Mouse (Mus musculus): ENCODE measurements around the gene Srp54a. TPM values are rescaled to one million over a fixed set of nuclear protein-coding genes. Genes with fewer than 3 reads are reported as not detected.
"Not testable (repeated sequence)": the region's sequence is repeated elsewhere in the genome, so short reads cannot be mapped to it uniquely, and the experiment has no call there.

Srp54a gene
- polyA plus RNA-seq, 1 experiment: 28.2 TPM

GRCm38 (mm10) chr12:55092127-55092526 lies 12.1 kb downstream of the Srp54a start:
- H3K4me2 ChIP-seq (ENCODE audit: low read depth); H3K27me3 ChIP-seq (ENCODE audit: control insufficient read depth, insufficient read depth, insufficient read length); H3K36me3 ChIP-seq (ENCODE audit: control insufficient read depth, insufficient read depth); H3K4me3 ChIP-seq; H3ac ChIP-seq (ENCODE audit: control insufficient read depth, insufficient read length); H3K79me2 ChIP-seq (ENCODE audit: control insufficient read depth, insufficient read depth): not testable (repeated sequence)

DNA sequence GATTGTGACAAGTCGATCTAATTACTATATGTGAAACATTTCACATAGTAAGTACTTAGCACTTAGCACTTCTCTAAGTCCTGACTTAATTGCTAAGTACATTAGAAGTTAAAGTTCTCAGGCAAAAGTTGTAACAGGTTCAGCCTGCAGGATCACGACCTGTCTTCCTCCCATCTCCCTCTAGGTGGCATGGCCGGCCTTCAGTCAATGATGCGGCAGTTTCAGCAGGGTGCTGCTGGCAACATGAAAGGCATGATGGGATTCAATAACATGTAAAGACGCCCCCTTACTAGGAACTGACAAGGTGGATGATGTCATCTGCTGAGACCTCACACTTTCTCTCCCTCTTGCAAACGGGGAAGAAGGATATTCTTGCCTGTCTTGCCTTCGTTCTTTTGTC lies 32.6 kb downstream of the Srp54a start:
- H3ac ChIP-seq (ENCODE audit: control insufficient read depth, insufficient read length); H3K4me2 ChIP-seq (ENCODE audit: low read depth); H3K79me2 ChIP-seq (ENCODE audit: control insufficient read depth, insufficient read depth); H3K27me3 ChIP-seq (ENCODE audit: control insufficient read depth, insufficient read depth, insufficient read length); H3K36me3 ChIP-seq (ENCODE audit: control insufficient read depth, insufficient read depth); H3K4me3 ChIP-seq: not testable (repeated sequence)

DNA sequence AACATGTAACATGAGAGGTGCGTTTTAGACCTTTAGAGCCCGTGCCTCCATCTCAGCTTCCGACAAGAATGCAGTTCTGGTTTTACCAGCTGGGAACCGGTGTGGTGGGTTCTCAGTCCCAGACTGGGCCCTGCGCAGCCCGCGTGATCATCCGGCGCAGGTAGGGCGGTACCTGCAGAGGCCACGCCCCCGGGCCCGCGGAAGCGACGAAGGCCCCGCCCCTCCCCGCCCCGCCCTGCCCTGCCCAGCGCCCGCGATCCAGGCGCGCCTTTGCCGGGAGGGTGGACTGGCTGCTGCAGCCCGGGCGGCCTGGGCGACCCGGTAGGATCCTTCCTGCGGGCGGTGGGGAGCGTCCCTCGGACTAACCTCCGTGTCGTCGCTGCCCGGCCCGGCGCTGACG lies 44.2 kb downstream of the Srp54a start, which contains the start of gene Fam177a:
Fam177a (plus strand) TSS at position 228 of the 400 bp plus-strand sequence.
- H3K79me2 ChIP-seq (ENCODE audit: control insufficient read depth, insufficient read depth); H3K4me2 ChIP-seq (ENCODE audit: low read depth); H3K36me3 ChIP-seq (ENCODE audit: control insufficient read depth, insufficient read depth); H3K4me3 ChIP-seq; H3K27me3 ChIP-seq (ENCODE audit: control insufficient read depth, insufficient read depth, insufficient read length); H3ac ChIP-seq (ENCODE audit: control insufficient read depth, insufficient read length): not testable (repeated sequence)

GRCm38 (mm10) chr12:55124731-55125130 lies 44.7 kb downstream of the Srp54a start:
- H3K79me2 ChIP-seq (ENCODE audit: control insufficient read depth, insufficient read depth); H3K4me3 ChIP-seq; H3K36me3 ChIP-seq (ENCODE audit: control insufficient read depth, insufficient read depth); H3K4me2 ChIP-seq (ENCODE audit: low read depth); H3ac ChIP-seq (ENCODE audit: control insufficient read depth, insufficient read length); H3K27me3 ChIP-seq (ENCODE audit: control insufficient read depth, insufficient read depth, insufficient read length): not testable (repeated sequence)

DNA sequence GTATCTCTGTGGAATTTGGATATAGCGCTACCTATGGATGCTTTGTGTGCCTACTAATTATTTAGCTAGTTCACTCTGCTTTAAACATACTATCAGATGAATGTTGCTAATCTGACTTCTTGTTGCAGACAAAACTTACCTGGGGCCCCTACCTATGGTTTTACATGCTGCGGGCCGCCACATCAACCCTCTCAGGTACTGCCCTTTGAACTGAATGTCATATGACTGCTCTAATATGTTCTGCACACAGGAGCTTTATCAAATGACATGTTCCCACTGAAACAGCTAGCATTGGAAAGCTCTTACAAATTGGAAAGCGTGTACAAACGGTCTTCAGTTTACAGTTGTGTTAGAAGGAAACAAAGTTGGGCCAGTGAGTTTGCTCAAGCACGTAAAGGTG lies 55.5 kb downstream of the Srp54a start:
- not testable (repeated sequence) for H3K79me2 ChIP-seq (ENCODE audit: control insufficient read depth, insufficient read depth); H3K27me3 ChIP-seq (ENCODE audit: control insufficient read depth, insufficient read depth, insufficient read length); H3ac ChIP-seq (ENCODE audit: control insufficient read depth, insufficient read length); H3K4me3 ChIP-seq; H3K4me2 ChIP-seq (ENCODE audit: low read depth); H3K36me3 ChIP-seq (ENCODE audit: control insufficient read depth, insufficient read depth)

GRCm38 (mm10) chr12:55137859-55138258 lies 57.8 kb downstream of the Srp54a start:
- not testable (repeated sequence) for H3K36me3 ChIP-seq (ENCODE audit: control insufficient read depth, insufficient read depth); H3K4me2 ChIP-seq (ENCODE audit: low read depth); H3K27me3 ChIP-seq (ENCODE audit: control insufficient read depth, insufficient read depth, insufficient read length); H3K4me3 ChIP-seq; H3ac ChIP-seq (ENCODE audit: control insufficient read depth, insufficient read length); H3K79me2 ChIP-seq (ENCODE audit: control insufficient read depth, insufficient read depth)

- H3K27me3 ChIP-seq (ENCODE audit: control insufficient read depth, insufficient read depth, insufficient read length); H3K4me3 ChIP-seq; H3K79me2 ChIP-seq (ENCODE audit: control insufficient read depth, insufficient read depth); H3K4me2 ChIP-seq (ENCODE audit: low read depth); H3ac ChIP-seq (ENCODE audit: control insufficient read depth, insufficient read length); H3K36me3 ChIP-seq (ENCODE audit: control insufficient read depth, insufficient read depth): not testable (repeated sequence)
These were observed 74.7 kb downstream of the Srp54a start, which contains the start of gene Srp54b for GRCm38 (mm10) chr12:55154559-55155448. Gene Srp54b, plus strand, starts transcription at chr12:55155104.

DNA sequence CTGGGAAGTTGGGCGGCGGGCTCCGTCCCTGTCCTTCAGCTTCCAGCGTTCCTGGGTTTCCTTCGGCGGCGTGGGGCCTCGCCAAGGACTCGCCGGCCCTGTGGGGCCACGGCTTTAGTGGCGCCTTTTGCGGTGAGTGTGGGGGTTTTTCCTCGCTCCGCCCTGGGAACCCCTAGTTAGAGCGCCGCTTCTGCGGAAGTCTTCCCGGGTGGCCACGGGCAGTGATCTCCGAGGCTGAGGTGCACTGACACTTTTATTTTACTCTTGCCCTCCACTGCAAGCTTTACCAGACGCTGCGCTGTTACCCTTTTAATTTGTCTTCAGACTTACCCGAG lies 75.4 kb downstream of the Srp54a start:
- not testable (repeated sequence) for H3ac ChIP-seq (ENCODE audit: control insufficient read depth, insufficient read length); H3K79me2 ChIP-seq (ENCODE audit: control insufficient read depth, insufficient read depth); H3K36me3 ChIP-seq (ENCODE audit: control insufficient read depth, insufficient read depth); H3K4me2 ChIP-seq (ENCODE audit: low read depth); H3K4me3 ChIP-seq; H3K27me3 ChIP-seq (ENCODE audit: control insufficient read depth, insufficient read depth, insufficient read length)

Other genes starting within 250 kb of the Srp54a start
- 120 TPM for gene Cfl2, start 217.4 kb upstream of the Srp54a start, polyA plus RNA-seq (2012; fragmentation: generic; extraction: Trizol)
- 0.32 TPM for gene Gm20403, start 93.7 kb upstream of the Srp54a start, polyA plus RNA-seq (2012; fragmentation: generic; extraction: Trizol)
- gene Baz1a, start 65.9 kb upstream of the Srp54a start, polyA plus RNA-seq (2012; fragmentation: generic; extraction: Trizol): 7.6 TPM
- gene 2700097O09Rik, start 152 bp upstream of the Srp54a start, polyA plus RNA-seq (2012; fragmentation: generic; extraction: Trizol): 4.5 TPM
- 17.5 TPM for gene Fam177a, start 44.2 kb downstream of the Srp54a start, polyA plus RNA-seq (2012; fragmentation: generic; extraction: Trizol)
- 46.5 TPM for gene Srp54b, start 74.8 kb downstream of the Srp54a start, polyA plus RNA-seq (2012; fragmentation: generic; extraction: Trizol)
- not detected for gene 1700047I17Rik2, start 119.3 kb downstream of the Srp54a start, polyA plus RNA-seq (2012; fragmentation: generic; extraction: Trizol)
- gene Srp54c, start 149.9 kb downstream of the Srp54a start, polyA plus RNA-seq (2012; fragmentation: generic; extraction: Trizol): 19.5 TPM
- gene 1110008L16Rik, start 219.3 kb downstream of the Srp54a start, polyA plus RNA-seq (2012; fragmentation: generic; extraction: Trizol): 8.2 TPM
- 5.3 TPM for gene Ppp2r3c, start 222.7 kb downstream of the Srp54a start, polyA plus RNA-seq (2012; fragmentation: generic; extraction: Trizol)

All from myocyte (in vitro differentiated cells).